Mouse (Mus musculus) limb, embryonic 14.5 days (tissue): ENCODE measurements at regions not wholly inside any gene's neighbourhood (a gene's known extent, or its start where the extent isn't known, plus 50 kb on each side); places are given as distances from the start of the nearest gene placed in this dataset.

Source experiments
- ATAC-seq: fragments of 200-750 bp; cut with Nextera tagmentation; 2 replicates; pipeline ENCODE4 v1.8.0; 2017; ENCODE audit warnings: low read depth, moderate number of reproducible peaks, moderate TSS enrichment; ENCODE audit not compliant: low FRiP score
- DNase-seq: peaks from one replicate; pipeline ENCODE4 v3.0.0-alpha.2; 2015; ENCODE audit warnings: low spot score
- H3K27ac ChIP-seq: fragments of 300-500 bp; sonication (generic); replicated peaks from 2 replicates; pipeline ENCODE4 v1.5.1; 2014; ENCODE audit warnings: low read depth, mild to moderate bottlenecking, low read length, moderate library complexity, mixed read lengths
- H3K27me3 ChIP-seq: fragments of 300-500 bp; sonication (generic); 2 replicates; pipeline ENCODE4 v1.6.1; 2014; ENCODE audit warnings: low read length, mixed read lengths; ENCODE audit not compliant: control insufficient read depth, insufficient read depth
- H3K36me3 ChIP-seq: fragments of 300-500 bp; sonication (generic); 2 replicates; pipeline ENCODE4 v1.6.1; 2014; ENCODE audit warnings: mild to moderate bottlenecking, low read length, moderate library complexity, mixed read lengths; ENCODE audit not compliant: control insufficient read depth, insufficient read depth
- H3K4me1 ChIP-seq: fragments of 300-500 bp; sonication (generic); 2 replicates; pipeline ENCODE4 v1.6.1; 2014; ENCODE audit warnings: antibody characterized with exemption, low read length, mixed read lengths; ENCODE audit not compliant: control insufficient read depth, insufficient read depth
- H3K4me2 ChIP-seq: fragments of 300-500 bp; sonication (generic); replicated peaks from 2 replicates; pipeline ENCODE4 v1.6.1; 2014; ENCODE audit warnings: low read depth, mild to moderate bottlenecking, low read length, moderate library complexity; ENCODE audit not compliant: severe bottlenecking
- H3K4me3 ChIP-seq: fragments of 300-500 bp; sonication (generic); replicated peaks from 2 replicates; pipeline ENCODE4 v1.5.1; 2014; ENCODE audit warnings: low read length
- H3K9ac ChIP-seq: fragments of 300-500 bp; sonication (generic); 2 replicates; pipeline ENCODE4 v1.6.1; 2014; ENCODE audit warnings: mild to moderate bottlenecking, low read depth, low read length, moderate library complexity; ENCODE audit not compliant: severe bottlenecking
- H3K9me3 ChIP-seq: fragments of 300-500 bp; sonication (generic); 2 replicates; pipeline ENCODE4 v1.6.1; 2016; ENCODE audit warnings: low read length; ENCODE audit not compliant: control insufficient read depth
- POLR2A ChIP-seq: fragments of 200-500 bp; IDR thresholded peaks from 2 replicates; pipeline ENCODE4 v1.8.0; 2012; ENCODE audit warnings: inconsistent platforms, mild to moderate bottlenecking, moderate library complexity, borderline replicate concordance; ENCODE audit not compliant: insufficient read depth, insufficient read length; ENCODE audit errors: extremely low read depth
- whole genome bisulfite sequencing: fragments of 180-500 bp; shearing (Covaris S2); extraction: QIAGEN DNeasy Blood & Tissue Kit; methylation state at CpG from one replicate; pipeline ENCODE4 v1.1.7; 2014; 5-methylcytosine and 5-hydroxymethylcytosine counted together

DNA sequence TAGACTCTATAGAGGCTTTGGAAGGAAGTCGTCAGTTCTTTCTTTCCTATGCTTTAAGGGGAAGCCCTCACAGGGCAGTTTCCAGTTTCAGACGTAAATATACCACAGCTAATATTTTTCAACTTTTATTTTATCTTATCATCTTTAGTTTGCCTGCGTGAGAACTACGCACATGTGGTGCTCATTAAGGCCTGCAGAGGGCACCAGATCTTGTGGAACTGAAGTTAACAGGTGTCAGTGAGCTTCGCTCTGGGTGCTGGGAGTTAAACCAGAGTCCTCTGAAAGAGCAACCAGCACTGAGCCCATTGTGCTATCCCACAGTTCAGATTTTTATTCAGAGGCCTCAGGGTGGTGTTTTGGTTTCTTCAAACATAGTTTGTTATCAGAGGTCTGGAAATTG is 456.5 kb downstream of the Gtdc1 start:
- H3K27ac ChIP-seq: no peak overlapping the region
- no peak for TF ChIP-seq POLR2A
- no peak overlapping the region for H3K4me2 ChIP-seq
- 95% methylated on average over 5 of the region's 5 CpGs for WGBS
- H3K9ac ChIP-seq: no peak overlapping the region
- no peaks in the 10 kb centered on the region for H3K27me3 ChIP-seq
- no peak overlapping the region for H3K4me3 ChIP-seq
- H3K4me1 ChIP-seq: no peaks in the 10 kb centered on the region
- ATAC-seq (no peak), DNase-seq (no peak)
- 0 out of 2 replicates have a peak, but pooled peaks cover 3% of the 10 kb centered on the region for H3K9me3 ChIP-seq
- no peaks in the 10 kb centered on the region for H3K36me3 ChIP-seq

- H3K27me3 ChIP-seq: no peaks in the 10 kb centered on the region
- H3K27ac ChIP-seq: no peak overlapping the region
- no peaks in the 10 kb centered on the region for H3K9me3 ChIP-seq
- ATAC-seq (no peak), DNase-seq (no peak)
- no peak for TF ChIP-seq POLR2A
- WGBS: 84% methylated on average over 7 of the region's 7 CpGs
- no peak overlapping the region for H3K4me3 ChIP-seq
- H3K4me1 ChIP-seq: peaks cover 4% of the 10 kb centered on the region; the same call in 1 of the 2 replicates
- no peaks in the 10 kb centered on the region for H3K36me3 ChIP-seq
- no peak overlapping the region for H3K9ac ChIP-seq
- no peak overlapping the region for H3K4me2 ChIP-seq
Measured at GRCm38 (mm10) chr2:44464631-44465030, 462.8 kb downstream of the Gtdc1 start.

GRCm38 (mm10) chr2:44462619-44463329 is 464.7 kb downstream of the Gtdc1 start:
- no peak overlapping the region for H3K27ac ChIP-seq
- no peak for DNase-seq
- no peaks in the 10 kb centered on the region for H3K36me3 ChIP-seq
- 77% methylated on average over 13 of the region's 13 CpGs for WGBS
- no peaks in the 10 kb centered on the region for H3K27me3 ChIP-seq
- H3K9ac ChIP-seq: no peak overlapping the region
- no peak overlapping the region for H3K4me2 ChIP-seq
- no peaks in the 10 kb centered on the region for H3K9me3 ChIP-seq
- no peak for ATAC-seq
- no peak for TF ChIP-seq POLR2A
- peaks cover 4% of the 10 kb centered on the region; the same call in 1 of the 2 replicates for H3K4me1 ChIP-seq
- H3K4me3 ChIP-seq: no peak overlapping the region

DNA sequence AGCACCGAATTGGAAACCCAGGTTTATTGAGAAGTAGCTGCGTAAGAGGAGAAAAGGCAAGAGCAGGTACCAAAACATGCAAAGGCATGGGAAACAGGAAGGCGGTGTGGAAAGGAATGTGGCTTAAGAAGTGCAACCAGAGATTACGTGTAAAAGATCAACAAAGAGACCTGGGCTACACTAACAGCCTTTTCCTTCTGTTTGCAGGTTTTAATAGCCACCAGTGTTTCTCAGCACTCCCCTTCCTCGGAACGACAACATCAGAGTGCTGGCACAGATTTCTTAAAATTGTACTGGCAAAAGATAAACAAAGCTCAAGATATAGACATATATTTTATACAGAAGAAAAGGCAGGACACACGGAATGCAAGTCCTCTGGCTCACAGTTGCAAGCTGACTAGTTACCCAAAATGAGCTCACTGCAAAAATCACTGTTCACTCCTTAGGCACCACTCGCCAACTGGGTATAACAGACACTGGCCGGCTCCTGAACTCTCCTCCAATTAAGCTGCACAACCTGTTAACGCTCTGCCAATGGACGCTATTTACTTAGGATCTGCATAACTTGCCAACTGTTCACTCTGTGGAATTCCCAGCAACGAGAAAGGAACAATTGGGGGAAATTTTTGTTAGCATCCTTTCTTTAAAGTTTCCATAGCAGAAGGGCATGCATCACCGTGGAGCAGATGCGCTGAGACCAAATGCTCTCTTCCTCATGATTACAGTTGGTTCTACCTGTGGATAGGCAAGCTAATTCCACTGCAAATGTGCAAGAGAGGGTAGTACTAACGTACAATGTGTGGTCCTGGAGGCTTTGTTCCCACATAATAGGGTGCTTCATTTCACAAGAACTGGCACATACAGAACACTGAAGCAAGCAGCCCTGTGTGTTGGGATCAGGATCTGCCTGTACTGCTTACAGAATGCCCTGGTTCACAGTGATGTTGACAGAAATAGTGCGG is 465.9 kb downstream of the Gtdc1 start:
- no peak for TF ChIP-seq POLR2A
- Histone ChIP-seq H3K4me3 (no peak overlapping the region), H3K36me3 (no peaks in the 10 kb centered on the region), H3K4me1 (peaks cover 4% of the 10 kb centered on the region; the same call in 1 of the 2 replicates), H3K9ac (no peak overlapping the region), H3K9me3 (no peaks in the 10 kb centered on the region), H3K27me3 (no peaks in the 10 kb centered on the region), H3K27ac (no peak overlapping the region), H3K4me2 (no peak overlapping the region)
- no peak for DNase-seq
- no peak for ATAC-seq
- WGBS: 61% methylated on average over 16 of the region's 16 CpGs

- Histone ChIP-seq H3K36me3 (no peaks in the 10 kb centered on the region), H3K27me3 (no peaks in the 10 kb centered on the region), H3K27ac (no peak overlapping the region), H3K9me3 (no peaks in the 10 kb centered on the region), H3K4me1 (no peaks in the 10 kb centered on the region), H3K4me3 (no peak overlapping the region), H3K4me2 (no peak overlapping the region), H3K9ac (no peak overlapping the region)
- TF ChIP-seq POLR2A: no peak
- DNase-seq (no peak), ATAC-seq (no peak)
Measured at GRCm38 (mm10) chr2:44449471-44449870, 478.0 kb downstream of the Gtdc1 start.
